Mouse (Mus musculus) spleen, embryonic (tissue): ENCODE measurements at regions not wholly inside any gene's neighbourhood (a gene's known extent, or its start where the extent isn't known, plus 50 kb on each side); places are given as distances from the start of the nearest gene placed in this dataset.
"Not testable (repeated sequence)": the region's sequence is repeated elsewhere in the genome, so short reads cannot be mapped to it uniquely, and the experiment has no call there.

ENCODE experiments used
- CTCF ChIA-PET: fragments of 350-600 bp; sonication (Branson Sonifier 250); formaldehyde crosslinking; loops from one replicate; lab custom pipeline; 2022; lab: Charles Lee

DNA sequence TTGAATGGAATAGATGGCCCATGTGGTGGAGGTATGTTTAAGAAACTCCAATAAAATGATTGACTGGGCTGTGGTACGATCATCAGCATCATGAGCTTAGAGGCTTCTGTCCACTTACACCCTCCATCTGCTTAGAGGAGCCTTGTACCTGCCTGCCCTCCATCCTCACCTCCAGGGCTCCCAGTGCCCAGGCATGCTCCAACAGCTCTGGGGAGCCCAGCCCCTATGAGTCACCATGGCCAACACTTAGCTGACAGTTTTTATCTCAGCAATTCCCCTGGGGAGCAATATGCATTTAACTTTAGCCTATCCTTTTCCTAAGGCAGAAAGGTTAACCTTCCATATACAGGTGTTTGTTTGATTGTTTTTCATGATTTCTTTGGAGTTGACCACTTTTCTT, 174.3 kb upstream of the Plxna2 start:
- CTCF ChIA-PET, result no interaction called here

- CTCF ChIA-PET, result no interaction called here
Observed at GRCm38 (mm10) chr1:194437301-194437700, 180.7 kb upstream of the Plxna2 start.

GRCm38 (mm10) chr1:194435060-194435459, 183.0 kb upstream of the Plxna2 start:
- CTCF ChIA-PET, result no interaction called here

GRCm38 (mm10) chr1:194428586-194428985, 189.4 kb upstream of the Plxna2 start:
- CTCF ChIA-PET, result no interaction called here

- CTCF ChIA-PET, result no interaction called here
Observed at GRCm38 (mm10) chr1:194426293-194426692, 191.7 kb upstream of the Plxna2 start.

DNA sequence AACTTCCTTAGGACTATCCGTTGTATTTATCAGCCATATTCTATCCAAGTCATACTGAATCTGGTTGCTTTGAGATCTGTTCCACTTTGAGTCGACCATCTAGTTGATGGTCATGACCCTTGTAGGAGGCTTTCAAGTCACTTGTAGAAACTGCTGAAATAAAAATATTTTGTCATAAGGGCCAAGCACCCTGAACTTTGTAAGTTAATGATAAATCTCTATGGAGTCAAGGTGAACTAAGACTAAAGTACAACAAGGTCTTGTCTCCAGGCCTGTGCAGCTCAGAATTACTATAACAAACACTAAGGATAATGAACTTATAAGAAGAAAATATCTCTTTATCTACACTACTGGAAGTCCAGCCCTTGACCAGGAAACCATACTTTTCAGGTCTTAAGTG, 193.8 kb upstream of the Plxna2 start:
- CTCF ChIA-PET, result no interaction called here

- CTCF ChIA-PET, result no interaction called here
Observed at GRCm38 (mm10) chr1:194412193-194412592, 205.8 kb upstream of the Plxna2 start.

DNA sequence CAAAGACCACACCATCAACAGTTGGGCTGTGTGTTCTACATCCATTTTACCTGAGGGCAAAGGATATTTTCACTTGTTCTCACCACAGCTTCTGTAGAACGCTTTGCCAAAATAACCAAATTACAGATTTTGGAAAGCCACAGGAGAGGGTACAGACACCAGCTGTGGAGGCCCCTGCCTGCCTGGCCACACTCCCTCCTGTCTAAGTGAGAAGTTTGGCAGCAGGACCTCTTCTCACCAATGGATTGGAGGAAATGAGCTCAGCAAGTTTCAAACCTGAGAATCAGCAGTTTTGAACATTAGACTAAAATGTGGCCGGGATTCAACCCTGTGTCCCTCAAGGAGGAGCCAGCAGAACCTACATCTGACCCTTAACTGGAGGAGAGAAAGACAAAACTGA, 206.2 kb upstream of the Plxna2 start:
- CTCF ChIA-PET, result no interaction called here

- CTCF ChIA-PET, result no interaction called here
Observed at GRCm38 (mm10) chr1:194399281-194399680, 218.7 kb upstream of the Plxna2 start.

DNA sequence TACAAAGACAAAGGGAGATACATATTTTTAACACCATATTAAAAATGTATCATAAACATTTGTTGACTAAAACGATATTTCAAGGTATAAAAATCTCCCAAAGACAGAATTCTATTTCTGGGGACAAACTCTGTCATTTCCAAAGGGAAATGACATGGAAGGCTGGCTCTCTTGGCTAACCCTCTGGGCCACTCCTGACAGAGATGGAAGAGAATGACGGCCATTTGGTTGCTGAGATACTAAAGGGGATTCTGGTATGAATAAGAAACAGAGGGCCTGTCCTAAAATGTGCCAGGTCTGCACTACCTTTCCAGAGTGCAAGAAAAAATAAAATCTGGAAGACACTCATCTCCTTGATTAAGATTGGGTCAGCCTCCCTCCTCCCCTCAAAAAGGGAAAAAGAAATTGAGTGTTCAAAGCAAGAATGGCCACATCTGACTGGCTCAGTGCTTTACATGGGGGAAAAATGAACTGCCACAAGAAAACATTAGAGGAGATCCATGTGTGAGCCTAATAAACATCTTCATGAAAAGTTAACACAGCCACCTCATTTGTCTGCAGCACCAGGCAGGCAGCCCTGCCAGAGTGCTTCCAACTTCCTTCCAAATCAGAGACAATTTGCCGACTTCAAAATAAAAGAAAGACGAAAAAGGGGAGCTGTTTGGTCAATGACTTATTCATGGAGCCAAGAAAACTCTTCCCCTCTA, 221.1 kb upstream of the Plxna2 start:
- CTCF ChIA-PET, result no interaction called here

DNA sequence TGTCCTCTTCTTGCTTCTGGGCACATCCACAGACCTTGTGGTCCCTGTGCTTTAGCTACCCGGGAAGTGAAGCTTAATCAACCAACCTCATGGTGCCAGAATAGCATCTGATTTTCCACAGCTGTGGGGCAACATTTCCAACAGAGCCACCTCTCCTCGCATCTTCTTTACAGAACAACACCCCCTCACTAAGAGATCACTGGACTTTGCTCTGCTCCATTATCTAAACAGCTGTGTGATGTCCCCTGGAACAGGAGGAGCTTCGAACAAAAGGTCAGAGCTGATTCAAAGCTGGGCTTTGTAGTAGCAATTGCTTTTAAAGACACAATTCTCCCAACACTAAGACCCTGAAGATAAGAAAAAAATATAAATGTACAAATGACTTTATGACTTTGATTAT, 224.3 kb upstream of the Plxna2 start:
- CTCF ChIA-PET, result no interaction called here

GRCm38 (mm10) chr1:194390202-194390601, 227.8 kb upstream of the Plxna2 start:
- CTCF ChIA-PET, result no interaction called here

GRCm38 (mm10) chr1:194378135-194378534, 239.9 kb upstream of the Plxna2 start:
- CTCF ChIA-PET, result no interaction called here

- CTCF ChIA-PET, result not testable (repeated sequence)
Observed at GRCm38 (mm10) chr1:194373511-194373910, 244.5 kb upstream of the Plxna2 start.

- CTCF ChIA-PET, result no interaction called here
Observed at GRCm38 (mm10) chr1:194363917-194364316, 254.1 kb upstream of the Plxna2 start.

GRCm38 (mm10) chr1:194363129-194363768, 254.8 kb upstream of the Plxna2 start:
- CTCF ChIA-PET, result no interaction called here

DNA sequence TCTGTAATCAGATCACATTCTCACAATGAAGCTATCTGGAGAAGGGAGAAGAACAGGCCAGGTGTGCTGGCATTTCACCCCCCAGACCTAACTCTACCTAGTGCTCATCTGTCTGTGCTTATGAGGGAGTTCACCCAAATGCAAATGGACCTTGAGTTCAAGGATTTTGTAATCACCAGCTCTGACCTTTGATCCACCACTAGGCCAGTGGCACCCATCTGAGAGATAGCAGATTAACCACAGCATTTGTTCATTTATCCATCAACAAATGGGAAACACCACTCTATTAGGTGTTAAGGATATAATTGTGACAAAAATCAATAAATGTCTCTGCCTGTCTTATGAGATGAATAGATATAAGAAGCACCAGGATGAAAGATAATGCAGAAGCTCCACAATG, 255.7 kb upstream of the Plxna2 start:
- CTCF ChIA-PET, result no interaction called here

DNA sequence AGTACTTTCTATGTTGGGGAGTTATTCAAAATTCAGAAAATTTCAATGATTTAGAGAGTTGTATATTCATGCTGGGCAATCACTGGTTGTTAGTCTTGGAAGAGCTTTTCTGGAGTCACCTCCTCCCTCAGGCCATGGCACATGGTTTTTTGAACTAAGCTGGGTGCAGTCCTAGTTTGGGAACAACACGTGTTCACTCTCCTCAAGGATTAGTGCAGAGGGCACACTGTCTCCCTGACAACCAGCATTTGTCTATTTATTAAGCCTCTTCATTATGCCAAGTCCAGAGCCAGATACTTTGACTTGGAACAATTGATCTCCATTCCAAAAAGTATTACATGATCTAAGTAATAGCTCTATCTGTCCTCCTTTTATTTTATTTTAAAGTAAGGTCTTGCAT, 256.7 kb upstream of the Plxna2 start:
- CTCF ChIA-PET, result no interaction called here

- CTCF ChIA-PET, result no interaction called here
Observed at GRCm38 (mm10) chr1:194354332-194355120, 263.5 kb upstream of the Plxna2 start.

DNA sequence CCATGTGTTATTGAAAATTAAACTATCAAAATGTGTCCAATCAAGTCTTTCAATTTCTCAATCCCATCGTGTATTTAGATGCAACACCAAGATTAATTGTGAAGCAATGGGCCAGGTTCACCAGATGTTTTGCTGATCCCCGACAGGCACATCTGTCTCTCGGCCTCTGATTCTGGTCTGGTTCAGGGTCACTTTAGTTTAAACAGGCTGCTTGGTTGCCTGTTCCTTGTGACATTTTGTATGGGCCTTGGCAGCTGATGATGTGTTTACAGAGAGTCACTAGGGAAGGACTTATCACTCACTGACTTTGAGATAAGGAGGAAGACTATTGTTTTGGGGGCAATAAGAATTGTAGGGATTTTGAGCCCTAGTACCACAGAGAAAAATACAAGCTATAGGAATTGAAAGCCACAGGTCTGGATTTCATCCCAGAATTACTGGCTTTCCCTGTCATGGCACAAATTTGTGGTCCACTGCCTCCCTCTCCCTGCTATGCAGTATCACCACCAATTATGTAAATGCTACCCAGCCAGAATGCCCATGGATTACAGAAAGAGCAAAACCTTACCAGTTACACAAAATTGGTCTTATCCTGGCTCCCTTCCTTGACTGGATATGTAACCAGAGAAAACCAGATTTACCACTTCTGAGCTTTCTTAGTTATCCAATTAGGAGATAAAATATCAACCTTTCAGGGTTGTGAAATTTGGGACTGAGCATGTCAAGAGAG, 272.5 kb upstream of the Plxna2 start:
- CTCF ChIA-PET, result no interaction called here

DNA sequence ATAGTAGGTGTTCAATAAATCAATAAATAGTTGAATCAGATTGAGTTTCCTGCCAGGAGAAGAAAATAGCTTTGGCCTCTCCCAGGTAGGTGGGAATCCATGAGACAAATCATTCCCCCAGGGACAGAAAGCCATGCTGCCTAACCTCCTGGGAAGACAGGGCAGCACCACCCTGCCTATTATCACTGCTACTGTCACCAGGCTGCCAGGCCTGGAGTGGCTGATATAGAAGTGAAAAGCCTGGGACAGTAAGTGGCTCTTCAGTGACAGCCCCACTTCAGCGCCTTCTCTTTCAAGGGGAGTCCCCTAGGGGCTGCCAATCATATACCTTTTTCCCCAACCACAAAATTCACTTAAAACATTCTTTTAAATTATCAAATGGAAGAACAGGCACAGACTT, 275.4 kb upstream of the Plxna2 start:
- CTCF ChIA-PET, result no interaction called here

GRCm38 (mm10) chr1:194341758-194342157, 276.3 kb upstream of the Plxna2 start:
- CTCF ChIA-PET, result no interaction called here
